Mouse (Mus musculus) kidney, embryonic 15.5 days (tissue): ENCODE results near the gene Lrrc46. TPM values are rescaled to one million over a fixed set of nuclear protein-coding genes. Genes with fewer than 3 reads are reported as not detected.

Experiments
- ATAC-seq: fragments of 200-750 bp; cut with Nextera tagmentation; replicated peaks from 2 replicates; pipeline ENCODE4 v1.8.0; 2017; ENCODE audit warnings: moderate TSS enrichment; ENCODE audit not compliant: low FRiP score
- H3K27ac ChIP-seq: fragments of 300-500 bp; sonication (generic); 2 replicates; pipeline ENCODE4 v1.5.1; 2015; ENCODE audit warnings: mild to moderate bottlenecking, inconsistent platforms
- H3K27me3 ChIP-seq: fragments of 300-500 bp; sonication (generic); 2 replicates; pipeline ENCODE4 v1.6.1; 2015; ENCODE audit warnings: inconsistent platforms
- H3K36me3 ChIP-seq: fragments of 300-500 bp; sonication (generic); 2 replicates; pipeline ENCODE4 v1.6.1; 2015; ENCODE audit warnings: inconsistent platforms
- H3K4me1 ChIP-seq: fragments of 300-500 bp; sonication (generic); 2 replicates; pipeline ENCODE4 v1.6.1; 2015; ENCODE audit warnings: inconsistent platforms
- H3K4me2 ChIP-seq: fragments of 300-500 bp; sonication (generic); 2 replicates; pipeline ENCODE4 v1.6.1; 2015; ENCODE audit warnings: moderate library complexity, mild to moderate bottlenecking, inconsistent platforms
- H3K4me3 ChIP-seq: fragments of 300-500 bp; sonication (generic); replicated peaks from 2 replicates; pipeline ENCODE4 v1.5.1; 2015; ENCODE audit warnings: mild to moderate bottlenecking, inconsistent platforms
- H3K9ac ChIP-seq: fragments of 300-500 bp; sonication (generic); 2 replicates; pipeline ENCODE4 v1.6.1; 2015; ENCODE audit warnings: mild to moderate bottlenecking, inconsistent platforms
- H3K9me3 ChIP-seq: fragments of 300-500 bp; sonication (generic); replicated peaks from 2 replicates; pipeline ENCODE4 v1.6.1; 2016; ENCODE audit warnings: inconsistent platforms
- WGBS: fragments of 180-500 bp; shearing (Covaris S2); methylation state at CpG from one replicate; pipeline ENCODE4 v1.1.7; 2015; ENCODE audit warnings: mixed read lengths; 5-methylcytosine and 5-hydroxymethylcytosine counted together
- polyA plus RNA-seq: library from polyadenylated mRNA; unstranded; fragments of >200 nt; fragmentation: Nextera tagmentation; extraction: Ambion mirVana; gene quantifications from 2 replicates; pipeline ENCODE4 v1.2.1, GENCODE M21; 2015

Lrrc46 gene
- polyA plus RNA-seq, 1 experiment from 2014 or later, result 1.5 TPM

DNA sequence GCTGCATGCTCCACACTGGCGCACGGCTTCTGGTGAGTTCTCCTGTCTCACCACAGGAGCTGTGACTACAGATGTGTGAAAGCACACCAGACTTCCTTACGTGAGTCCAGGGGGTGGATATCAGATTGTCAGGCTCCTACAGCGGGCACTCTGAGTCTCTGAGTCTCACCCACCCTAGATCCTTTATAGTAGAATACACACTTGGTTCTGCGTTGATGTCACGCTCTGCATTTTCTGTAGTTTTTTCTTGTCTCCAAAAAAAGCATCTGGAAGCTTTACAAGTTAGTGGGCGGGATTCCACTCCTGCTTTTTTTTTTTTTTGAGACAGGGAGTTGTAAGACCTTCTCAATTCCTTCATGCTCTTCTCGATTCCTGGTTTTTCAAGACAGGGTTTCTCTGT lies 3.7 kb upstream of the Lrrc46 start:
- peaks cover 22% of the 10 kb centered on the region for H3K4me1 ChIP-seq
- ATAC-seq, result no peak
- 93% methylated on average over 8 of the region's 8 CpGs for WGBS
- no peak overlapping the region for H3K9ac ChIP-seq
- no peaks in the 10 kb centered on the region; the same call in 1 of the 2 replicates for H3K9me3 ChIP-seq
- no peak overlapping the region for H3K27ac ChIP-seq
- H3K4me2 ChIP-seq, result no peak overlapping the region
- peaks cover 47% of the 10 kb centered on the region for H3K36me3 ChIP-seq
- no peak overlapping the region for H3K4me3 ChIP-seq
- no peaks in the 10 kb centered on the region for H3K27me3 ChIP-seq

DNA sequence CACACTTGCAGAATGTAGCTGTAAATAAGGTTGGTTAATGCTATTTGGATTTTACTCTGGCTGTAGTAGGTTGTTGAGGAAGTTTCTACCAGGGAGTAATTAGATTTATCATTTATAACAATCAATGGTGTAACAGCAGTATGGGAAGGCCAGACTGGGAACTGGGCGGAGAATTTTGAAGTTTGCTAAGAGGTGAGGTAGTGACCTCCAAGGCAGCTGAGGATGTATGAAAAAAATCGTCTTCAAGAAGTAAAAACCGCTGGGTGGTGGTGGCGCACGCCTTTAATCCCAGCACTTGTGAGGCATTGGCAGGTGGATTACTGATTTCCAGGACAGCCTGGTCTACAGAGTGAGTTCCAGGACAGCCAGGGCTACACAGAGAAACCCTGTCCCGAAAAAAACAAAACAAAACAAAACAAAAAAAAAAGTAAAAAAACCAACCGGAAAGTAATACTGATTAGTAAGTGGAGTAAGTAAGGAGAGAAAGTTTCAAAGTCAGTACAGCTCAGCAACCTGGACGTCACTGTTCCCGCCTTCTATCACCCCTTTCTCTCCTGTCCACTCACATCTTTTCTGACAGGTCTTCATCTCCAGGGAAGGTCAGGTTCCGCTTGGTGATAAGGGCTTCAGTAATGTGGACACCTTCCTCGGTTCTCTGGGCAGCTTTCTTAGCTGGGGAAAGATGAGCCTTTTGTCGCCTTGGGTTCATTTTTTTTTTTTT lies 746 bp downstream of the Lrrc46 start:
- Histone ChIP-seq H3K4me2 (peak overlapping the region; percentile 85), H3K4me1 (peaks cover 26% of the 10 kb centered on the region), H3K4me3 (peak overlapping the region; percentile 89), H3K27ac (no peak overlapping the region), H3K9me3 (no peaks in the 10 kb centered on the region; the same call in 1 of the 2 replicates), H3K36me3 (peaks cover 20% of the 10 kb centered on the region), H3K9ac (peak overlapping the region; percentile 50), H3K27me3 (no peaks in the 10 kb centered on the region)
- 49% methylated on average over 12 of the region's 12 CpGs for WGBS
- no peak for ATAC-seq

DNA sequence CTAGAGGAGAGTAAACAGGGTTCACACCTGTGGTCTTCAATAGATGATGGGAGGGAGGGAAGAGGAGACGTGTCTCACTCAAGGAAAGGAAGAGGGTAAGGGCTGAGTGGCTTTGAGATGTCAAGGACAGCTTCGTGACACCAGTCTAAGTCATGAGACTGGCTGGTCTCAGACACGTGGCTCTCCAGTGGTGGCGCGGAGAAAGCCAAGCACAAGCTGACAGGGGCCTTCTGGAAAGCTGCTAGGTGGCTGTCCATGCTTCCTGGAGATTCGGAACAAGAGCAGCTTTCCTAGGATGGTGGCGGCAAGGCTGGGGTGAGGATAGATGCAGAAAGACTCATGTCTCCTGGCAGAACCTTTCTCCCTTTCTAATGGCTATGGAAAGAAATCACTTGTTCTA lies 2.3 kb downstream of the Lrrc46 start:
- Histone ChIP-seq H3K4me2 (no peak overlapping the region), H3K4me1 (peaks cover 26% of the 10 kb centered on the region), H3K27me3 (no peaks in the 10 kb centered on the region), H3K36me3 (peaks cover 6% of the 10 kb centered on the region), H3K9me3 (no peaks in the 10 kb centered on the region), H3K4me3 (no peak overlapping the region), H3K27ac (no peak overlapping the region), H3K9ac (no peak overlapping the region)
- 67% methylated on average over 7 of the region's 7 CpGs for WGBS
- no peak for ATAC-seq

DNA sequence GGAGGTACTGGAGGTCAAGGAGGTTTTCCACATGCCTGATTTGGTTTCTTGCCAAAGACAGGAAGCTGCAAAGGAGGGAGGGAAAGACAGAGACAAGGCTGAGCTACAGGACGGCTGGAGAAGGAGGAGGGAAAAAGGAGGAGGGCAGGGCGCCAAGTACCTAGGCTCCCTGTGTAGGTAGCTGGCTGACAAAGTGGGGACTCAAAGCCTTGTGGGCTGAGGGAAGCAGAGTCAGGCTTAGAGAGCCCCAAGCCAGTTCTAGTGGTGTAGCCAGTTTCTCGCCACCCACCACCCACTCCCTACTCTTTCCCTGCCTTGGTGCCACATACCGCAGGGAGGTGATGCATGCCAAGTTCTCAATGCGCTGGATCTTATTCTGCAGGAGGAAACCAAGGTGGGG lies 5.1 kb downstream of the Lrrc46 start:
- Histone ChIP-seq H3K4me3 (no peak overlapping the region), H3K36me3 (peaks cover 16% of the 10 kb centered on the region), H3K9me3 (no peaks in the 10 kb centered on the region), H3K27me3 (no peaks in the 10 kb centered on the region), H3K9ac (no peak overlapping the region), H3K27ac (no peak overlapping the region), H3K4me1 (peaks cover 15% of the 10 kb centered on the region), H3K4me2 (no peak overlapping the region)
- ATAC-seq, result no peak
- WGBS, result 88% methylated on average over 5 of the region's 5 CpGs

DNA sequence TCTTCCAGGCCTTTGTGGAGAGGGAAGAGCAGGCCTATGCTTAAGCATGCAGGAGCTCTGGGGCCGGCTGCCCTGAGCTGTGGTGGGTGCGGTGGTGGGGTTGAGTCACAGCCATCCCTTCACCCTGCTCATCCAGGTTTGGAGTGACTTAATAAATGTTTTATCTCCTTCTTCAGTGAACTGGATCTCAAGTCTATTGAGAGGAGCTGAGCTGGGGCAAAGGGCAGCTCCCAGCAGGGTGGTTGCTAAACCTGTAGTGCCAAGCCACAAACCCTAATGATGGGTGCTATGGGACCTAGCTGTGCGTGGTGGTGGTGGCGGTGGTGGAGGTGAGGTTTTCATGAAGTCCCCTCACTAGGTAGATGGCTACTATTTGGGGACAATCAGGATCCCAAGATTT lies 7.4 kb downstream of the Lrrc46 start:
- 89% methylated on average over 4 of the region's 4 CpGs for WGBS
- H3K36me3 ChIP-seq, result peaks cover 16% of the 10 kb centered on the region
- no peaks in the 10 kb centered on the region for H3K9me3 ChIP-seq
- no peak overlapping the region for H3K9ac ChIP-seq
- no peak overlapping the region for H3K4me3 ChIP-seq
- no peak overlapping the region for H3K4me2 ChIP-seq
- ATAC-seq, result no peak
- H3K27ac ChIP-seq, result peak overlapping the region; percentile 4; the same call in 1 of the 2 replicates
- no peaks in the 10 kb centered on the region for H3K27me3 ChIP-seq
- H3K4me1 ChIP-seq, result peaks cover 18% of the 10 kb centered on the region

DNA sequence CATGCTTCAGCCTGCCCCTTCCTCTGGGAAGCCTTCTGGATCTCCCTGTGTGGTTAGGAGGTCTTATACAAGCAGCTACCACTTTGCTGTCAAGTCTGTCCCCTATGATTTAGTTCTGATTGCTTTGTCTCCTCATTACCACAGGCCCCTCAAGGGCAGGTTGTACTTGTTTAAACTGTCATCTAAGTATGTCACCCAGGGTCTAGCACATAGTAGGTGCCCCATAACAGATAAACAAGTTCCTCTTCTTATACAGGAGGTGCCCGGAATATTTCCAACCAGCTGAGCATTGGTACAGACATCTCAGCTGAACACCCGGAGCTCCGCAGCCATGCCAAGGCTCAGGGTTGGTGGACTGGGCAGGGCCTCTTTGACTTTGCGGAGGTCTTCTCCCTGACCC lies 8.7 kb downstream of the Lrrc46 start:
- no peak for ATAC-seq
- 92% methylated on average over 4 of the region's 4 CpGs for WGBS
- Histone ChIP-seq H3K9me3 (no peaks in the 10 kb centered on the region), H3K4me1 (peaks cover 18% of the 10 kb centered on the region), H3K27ac (no peak overlapping the region), H3K36me3 (peaks cover 16% of the 10 kb centered on the region), H3K4me2 (no peak overlapping the region), H3K4me3 (no peak overlapping the region), H3K9ac (no peak overlapping the region), H3K27me3 (no peaks in the 10 kb centered on the region)

DNA sequence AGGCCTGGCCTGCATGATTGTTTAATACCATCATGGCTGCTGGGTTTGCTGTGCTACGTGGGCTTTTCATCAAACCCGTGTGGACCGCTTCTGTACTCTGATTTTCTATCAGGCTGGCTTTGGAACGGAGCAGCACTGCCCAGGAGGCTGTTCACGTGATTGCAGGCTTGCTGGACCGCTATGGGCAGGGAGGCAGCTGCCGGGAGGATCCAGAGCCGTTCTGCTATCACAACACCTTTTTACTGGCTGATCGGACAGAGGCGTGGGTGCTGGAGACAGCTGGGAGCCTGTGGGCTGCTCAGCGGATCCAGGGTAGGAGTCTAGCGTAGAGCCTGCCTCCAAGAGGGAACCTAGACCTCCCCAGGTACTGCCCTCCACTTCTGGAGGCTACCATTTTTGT lies 9.2 kb downstream of the Lrrc46 start:
- Histone ChIP-seq H3K4me3 (no peak overlapping the region), H3K4me2 (no peak overlapping the region), H3K27ac (no peak overlapping the region), H3K27me3 (no peaks in the 10 kb centered on the region), H3K4me1 (peaks cover 18% of the 10 kb centered on the region), H3K9ac (no peak overlapping the region), H3K36me3 (peaks cover 16% of the 10 kb centered on the region), H3K9me3 (no peaks in the 10 kb centered on the region)
- no peak for ATAC-seq
- 70% methylated on average over 12 of the region's 12 CpGs for WGBS

DNA sequence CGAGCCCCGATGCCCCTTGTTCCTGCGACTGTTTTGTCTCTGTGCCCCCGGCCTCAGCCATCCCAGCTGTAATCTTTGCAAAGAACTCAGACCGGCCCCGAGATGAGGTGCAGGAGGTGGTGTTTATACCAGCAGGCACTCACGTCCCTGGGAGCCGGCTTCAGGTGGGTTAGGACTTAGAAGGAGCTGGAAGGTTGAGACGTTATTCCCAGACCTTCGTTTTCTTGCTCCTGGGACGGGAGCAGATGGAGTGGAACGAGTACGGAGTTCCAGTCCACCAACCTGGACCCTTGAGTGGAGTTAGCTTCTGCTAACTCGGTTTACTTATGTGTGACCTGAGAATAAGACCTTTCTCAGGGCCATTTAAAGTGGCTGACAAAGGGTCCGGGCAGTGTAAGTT lies 10.8 kb downstream of the Lrrc46 start:
- Histone ChIP-seq H3K27ac (peak overlapping the region; percentile 93), H3K9ac (peak overlapping the region; percentile 78), H3K4me3 (peak overlapping the region; percentile 69), H3K9me3 (no peaks in the 10 kb centered on the region), H3K4me1 (peaks cover 22% of the 10 kb centered on the region), H3K4me2 (peak overlapping the region; percentile 90), H3K27me3 (no peaks in the 10 kb centered on the region), H3K36me3 (peaks cover 16% of the 10 kb centered on the region)
- WGBS, result 11% methylated on average over 15 of the region's 15 CpGs
- ATAC-seq, result no peak

DNA sequence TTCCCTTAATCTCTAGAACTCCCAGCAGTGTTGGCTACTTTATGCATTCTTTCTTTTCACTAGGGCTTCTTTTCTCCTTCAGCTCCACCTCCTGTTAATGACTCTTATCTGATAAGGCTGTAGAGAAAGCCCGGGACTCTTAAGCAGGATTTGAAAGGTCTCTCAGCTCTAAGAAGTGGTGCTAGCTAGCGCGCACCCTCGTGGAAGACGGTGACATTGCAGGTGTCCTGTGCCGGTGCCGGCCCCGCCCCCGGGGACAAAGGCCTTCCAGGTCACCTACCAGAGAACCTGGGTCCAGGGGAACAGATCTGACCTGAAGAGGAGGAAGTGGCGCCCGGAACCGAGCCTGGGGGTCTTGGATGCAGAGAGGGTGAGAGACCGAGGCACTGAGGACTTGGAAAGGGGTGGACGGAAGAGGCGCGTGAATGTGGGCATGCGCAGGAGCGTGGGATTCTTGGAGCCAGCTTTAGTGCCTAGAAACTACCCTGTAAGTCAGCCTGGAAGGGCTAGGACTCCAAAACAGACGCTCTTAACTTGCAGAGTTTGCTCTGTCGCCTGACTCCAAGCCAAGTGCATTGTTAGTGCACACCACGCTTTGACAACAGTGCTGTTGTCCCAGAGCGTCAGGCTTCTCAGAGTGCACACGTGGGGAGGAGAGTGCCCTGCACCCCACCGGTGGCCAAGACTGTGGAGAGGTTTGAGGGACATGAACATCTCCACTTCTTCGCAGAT lies 11.4 kb downstream of the Lrrc46 start, which contains the start of gene Scrn2:
Gene Scrn2, plus strand, starts transcription at position 253 of the 732 bp plus-strand sequence.
- Histone ChIP-seq H3K4me3 (peak within 1 kb of the TSS; percentile 69), H3K36me3 (peaks cover 16% of the 10 kb centered on the region), H3K27ac (peak within 1 kb of the TSS; percentile 93), H3K9me3 (no peaks in the 10 kb centered on the region), H3K4me2 (peak within 1 kb of the TSS; percentile 90), H3K27me3 (no peaks in the 10 kb centered on the region; the same call in 1 of the 2 replicates), H3K4me1 (peaks cover 28% of the 10 kb centered on the region), H3K9ac (peak within 1 kb of the TSS; percentile 78)
- WGBS, result 0% methylated on average over 25 of the region's 25 CpGs
- peak; percentile 71 for ATAC-seq

DNA sequence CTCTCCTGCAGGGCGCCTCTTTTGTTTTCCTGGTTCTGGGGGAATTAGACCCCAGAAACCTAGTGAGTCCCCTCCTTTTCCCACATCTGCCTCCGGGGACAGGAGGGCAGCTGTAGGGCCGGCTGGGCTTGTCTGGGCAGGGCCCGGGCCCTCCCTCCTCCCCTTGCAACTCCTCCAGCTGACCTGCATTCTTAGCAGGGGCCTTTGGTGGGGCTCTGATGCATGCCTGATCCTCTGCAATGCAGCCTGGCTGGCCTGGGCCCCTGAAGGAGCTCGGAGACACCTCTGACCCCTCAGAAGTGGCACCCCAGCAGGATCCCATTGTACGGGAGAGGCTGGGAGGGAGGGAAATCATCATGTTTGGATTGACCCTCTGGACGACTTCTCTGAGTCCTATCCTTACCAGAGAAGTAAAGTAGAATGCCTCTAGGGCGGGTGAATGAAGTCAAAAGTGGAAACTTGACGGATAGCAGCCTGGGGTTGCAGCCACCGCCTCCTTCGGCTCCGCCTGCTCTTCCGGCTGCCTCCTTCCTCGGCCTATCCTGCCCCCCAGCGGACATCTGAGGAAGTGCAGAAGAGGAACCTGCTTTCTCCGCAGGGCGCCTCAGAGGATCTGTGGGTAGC lies 15.4 kb downstream of the Lrrc46 start:
- peak overlapping the region; percentile 53 for H3K4me2 ChIP-seq
- H3K9ac ChIP-seq, result peak overlapping the region; percentile 38
- 1% methylated on average over 17 of the region's 17 CpGs for WGBS
- H3K9me3 ChIP-seq, result no peaks in the 10 kb centered on the region
- peak overlapping the region; percentile 93 for H3K27ac ChIP-seq
- H3K36me3 ChIP-seq, result no peaks in the 10 kb centered on the region
- peak; percentile 63; the same call in 1 of the 2 replicates for ATAC-seq
- peaks cover 38% of the 10 kb centered on the region for H3K27me3 ChIP-seq
- H3K4me3 ChIP-seq, result peak overlapping the region; percentile 29
- peaks cover 54% of the 10 kb centered on the region for H3K4me1 ChIP-seq

DNA sequence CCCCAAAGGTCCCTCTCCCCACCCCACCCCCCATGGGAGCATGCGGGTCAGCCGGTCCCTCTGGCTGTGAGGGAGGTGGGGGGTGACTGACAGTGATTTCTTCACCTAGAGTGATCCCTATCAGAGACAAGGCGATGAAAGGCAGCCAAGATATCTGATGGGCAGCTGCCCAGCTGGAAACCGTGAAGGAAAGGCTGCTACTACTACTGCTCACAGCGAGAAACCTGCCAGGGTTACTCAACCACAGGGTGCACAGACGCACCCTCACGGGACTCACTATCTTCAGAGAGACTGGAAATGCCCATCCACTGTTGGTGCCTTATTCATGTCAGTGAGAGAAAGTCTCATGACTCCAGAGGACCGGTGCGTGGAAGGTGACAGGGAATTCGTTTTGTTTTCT lies 16.2 kb downstream of the Lrrc46 start:
- Histone ChIP-seq H3K9ac (no peak overlapping the region), H3K27me3 (peaks cover 47% of the 10 kb centered on the region), H3K4me1 (peaks cover 49% of the 10 kb centered on the region), H3K36me3 (no peaks in the 10 kb centered on the region), H3K4me3 (no peak overlapping the region), H3K27ac (peak overlapping the region; percentile 93), H3K9me3 (no peaks in the 10 kb centered on the region), H3K4me2 (peak overlapping the region; percentile 53; the same call in 1 of the 2 replicates)
- ATAC-seq, result no peak
- WGBS, result 48% methylated on average over 10 of the region's 10 CpGs
